Mouse (Mus musculus) brain, embryonic 14.5 days (tissue): ENCODE results near the gene Luc7l2.

Source experiments
- CTCF ChIP-seq: fragments of 200-500 bp; IDR thresholded peaks from 2 replicates; pipeline ENCODE4 v1.5.1; 2012; ENCODE audit warnings: inconsistent platforms, mild to moderate bottlenecking, moderate library complexity, borderline replicate concordance; ENCODE audit not compliant: insufficient read depth, insufficient read length; ENCODE audit errors: extremely low read depth
- POLR2A ChIP-seq: fragments of 200-500 bp; IDR thresholded peaks from 2 replicates; pipeline ENCODE4 v1.6.1; 2012; ENCODE audit warnings: mild to moderate bottlenecking, inconsistent platforms, borderline replicate concordance; ENCODE audit not compliant: poor library complexity, insufficient read depth, insufficient read length, severe bottlenecking; ENCODE audit errors: extremely low read depth

- TF ChIP-seq CTCF (no peak), POLR2A (no peak)
Observed at GRCm38 (mm10) chr6:38532500-38533420, 18.4 kb upstream of the Luc7l2 start.
